Mouse (Mus musculus): ENCODE measurements around the gene Lgals1. TPM values are rescaled to one million over a fixed set of nuclear protein-coding genes. Genes with fewer than 3 reads are reported as not detected.

The Lgals1 gene
- total and polyA plus RNA-seq, 3 experiments: 174 to 425 (median 176) TPM

GRCm38 (mm10) chr15:78881828-78882227 lies 44.7 kb upstream of the Lgals1 start:
- Histone ChIP-seq H3K9ac (ENCODE audit: low read depth, low read length) (no peak overlapping the region), H3K79me2 (replicated peaks; ENCODE audit: control insufficient read depth, insufficient read depth, low read length) (no peaks in the 10 kb centered on the region), H3K4me3 (no peak overlapping the region), H3K36me3 (ENCODE audit: control insufficient read depth, insufficient read depth, low read length) (no peaks in the 10 kb centered on the region), H3K27me3 (ENCODE audit: control insufficient read depth, insufficient read depth, low read length) (no peaks in the 10 kb centered on the region), H3K27ac (no peak overlapping the region), H3K4me1 (ENCODE audit: control insufficient read depth, insufficient read depth, low read length) (peaks cover 2% of the 10 kb centered on the region; the same call in 1 of the 2 replicates)
- WGBS: 89% methylated on average over 3 of the region's 3 CpGs
- DNase-seq: no peak
- TF ChIP-seq EP300 (IDR thresholded peaks at IDR 0.05; ENCODE audit: insufficient read depth, low read depth, low read length): no peak
- no peak for TF ChIP-seq POLR2A (IDR thresholded peaks at IDR 0.05; ENCODE audit: insufficient read depth, low read depth, low read length)
- no peak for TF ChIP-seq CTCF (IDR thresholded peaks at IDR 0.05)
- intact Hi-C loops (cut with DNase I): no loop called here

- H3K9ac ChIP-seq (ENCODE audit: low read depth, low read length): no peak overlapping the region
- no peaks in the 10 kb centered on the region for H3K79me2 ChIP-seq (replicated peaks; ENCODE audit: control insufficient read depth, insufficient read depth, low read length)
- no peak for TF ChIP-seq EP300 (IDR thresholded peaks at IDR 0.05; ENCODE audit: insufficient read depth, low read depth, low read length)
- TF ChIP-seq POLR2A (IDR thresholded peaks at IDR 0.05; ENCODE audit: insufficient read depth, low read depth, low read length): no peak
- WGBS: 48% methylated on average over 13 of the region's 13 CpGs
- H3K4me3 ChIP-seq: no peak overlapping the region
- DNase-seq: no peak
- H3K27me3 ChIP-seq (ENCODE audit: control insufficient read depth, insufficient read depth, low read length): no peaks in the 10 kb centered on the region
- no peaks in the 10 kb centered on the region for H3K4me1 ChIP-seq (ENCODE audit: control insufficient read depth, insufficient read depth, low read length)
- H3K27ac ChIP-seq: no peak overlapping the region
- no peaks in the 10 kb centered on the region for H3K36me3 ChIP-seq (ENCODE audit: control insufficient read depth, insufficient read depth, low read length)
- intact Hi-C loops (cut with DNase I): no loop called here
Measured at GRCm38 (mm10) chr15:78889401-78889853, 37.1 kb upstream of the Lgals1 start.

- no peaks in the 10 kb centered on the region for H3K27me3 ChIP-seq (ENCODE audit: control insufficient read depth, insufficient read depth, low read length)
- no peak overlapping the region for H3K4me3 ChIP-seq
- no peaks in the 10 kb centered on the region; the same call in 1 of the 2 replicates for H3K4me1 ChIP-seq (ENCODE audit: control insufficient read depth, insufficient read depth, low read length)
- DNase-seq: no peak
- H3K27ac ChIP-seq: no peak overlapping the region
- TF ChIP-seq POLR2A (IDR thresholded peaks at IDR 0.05; ENCODE audit: insufficient read depth, low read depth, low read length) (no peak), CTCF (IDR thresholded peaks at IDR 0.05) (no peak), EP300 (IDR thresholded peaks at IDR 0.05; ENCODE audit: insufficient read depth, low read depth, low read length) (no peak)
- intact Hi-C loops (cut with DNase I): loop anchor here (5.0 kb wide), 1 partner anchor 640 kb away; no protein-coding TSS in a partner anchor
- H3K9ac ChIP-seq (ENCODE audit: low read depth, low read length): no peak overlapping the region
- H3K79me2 ChIP-seq (replicated peaks; ENCODE audit: control insufficient read depth, insufficient read depth, low read length): no peaks in the 10 kb centered on the region
- WGBS: 70% methylated on average over 7 of the region's 7 CpGs
- no peaks in the 10 kb centered on the region for H3K36me3 ChIP-seq (ENCODE audit: control insufficient read depth, insufficient read depth, low read length)
Measured at GRCm38 (mm10) chr15:78892440-78892839, 34.1 kb upstream of the Lgals1 start.

GRCm38 (mm10) chr15:78894726-78895125 lies 31.8 kb upstream of the Lgals1 start:
- intact Hi-C loops (cut with DNase I): loop anchor here (5.0 kb wide), 1 partner anchor 638 kb away; no protein-coding TSS in a partner anchor
- Histone ChIP-seq H3K27ac (no peak overlapping the region), H3K27me3 (ENCODE audit: control insufficient read depth, insufficient read depth, low read length) (no peaks in the 10 kb centered on the region), H3K79me2 (replicated peaks; ENCODE audit: control insufficient read depth, insufficient read depth, low read length) (no peaks in the 10 kb centered on the region), H3K4me1 (ENCODE audit: control insufficient read depth, insufficient read depth, low read length) (no peaks in the 10 kb centered on the region; the same call in 1 of the 2 replicates), H3K4me3 (no peak overlapping the region), H3K9ac (ENCODE audit: low read depth, low read length) (no peak overlapping the region), H3K36me3 (ENCODE audit: control insufficient read depth, insufficient read depth, low read length) (no peaks in the 10 kb centered on the region)
- WGBS: 68% methylated on average over 13 of the region's 13 CpGs
- TF ChIP-seq POLR2A (IDR thresholded peaks at IDR 0.05; ENCODE audit: insufficient read depth, low read depth, low read length) (no peak), CTCF (IDR thresholded peaks at IDR 0.05) (no peak), EP300 (IDR thresholded peaks at IDR 0.05; ENCODE audit: insufficient read depth, low read depth, low read length) (no peak)
- no peak for DNase-seq

- no peaks in the 10 kb centered on the region for H3K27me3 ChIP-seq (ENCODE audit: control insufficient read depth, insufficient read depth, low read length)
- intact Hi-C loops (cut with DNase I): no loop called here
- TF ChIP-seq CTCF (IDR thresholded peaks at IDR 0.05): no peak
- no peak overlapping the region for H3K4me3 ChIP-seq
- no peaks in the 10 kb centered on the region for H3K79me2 ChIP-seq (replicated peaks; ENCODE audit: control insufficient read depth, insufficient read depth, low read length)
- 60% methylated on average over 2 of the region's 2 CpGs for WGBS
- no peak overlapping the region for H3K9ac ChIP-seq (ENCODE audit: low read depth, low read length)
- H3K36me3 ChIP-seq (ENCODE audit: control insufficient read depth, insufficient read depth, low read length): no peaks in the 10 kb centered on the region
- H3K4me1 ChIP-seq (ENCODE audit: control insufficient read depth, insufficient read depth, low read length): peaks cover under 1% of the 10 kb centered on the region; the same call in 1 of the 2 replicates
- no peak overlapping the region for H3K27ac ChIP-seq
- no peak for DNase-seq
Measured at GRCm38 (mm10) chr15:78895741-78896140, 30.8 kb upstream of the Lgals1 start.

DNA sequence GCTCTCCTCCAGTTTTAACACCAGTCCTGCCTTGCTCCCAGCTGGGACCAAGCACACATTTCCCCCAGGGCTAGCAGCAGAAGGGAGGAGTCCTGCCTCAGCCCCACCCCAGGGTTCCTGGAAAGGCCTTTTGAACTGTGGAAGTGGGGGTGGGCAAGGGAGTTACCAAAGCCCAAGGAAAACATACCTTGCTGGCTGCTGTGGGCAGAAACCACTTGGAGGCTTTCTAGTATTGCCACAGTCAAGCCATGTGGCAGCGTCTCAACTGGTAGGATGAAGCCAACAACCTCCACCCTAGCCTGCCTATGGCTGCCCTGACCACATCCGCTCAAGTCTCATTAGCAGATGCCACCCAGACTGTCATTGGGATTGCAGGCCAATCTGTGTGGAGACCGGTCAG lies 30.4 kb upstream of the Lgals1 start:
- Histone ChIP-seq H3K36me3 (ENCODE audit: control insufficient read depth, insufficient read depth, low read length) (no peaks in the 10 kb centered on the region), H3K27ac (no peak overlapping the region), H3K79me2 (replicated peaks; ENCODE audit: control insufficient read depth, insufficient read depth, low read length) (no peaks in the 10 kb centered on the region), H3K27me3 (ENCODE audit: control insufficient read depth, insufficient read depth, low read length) (no peaks in the 10 kb centered on the region), H3K4me1 (ENCODE audit: control insufficient read depth, insufficient read depth, low read length) (peaks cover 2% of the 10 kb centered on the region), H3K4me3 (no peak overlapping the region), H3K9ac (ENCODE audit: low read depth, low read length) (no peak overlapping the region)
- TF ChIP-seq CTCF (IDR thresholded peaks at IDR 0.05): no peak
- TF ChIP-seq EP300 (IDR thresholded peaks at IDR 0.05; ENCODE audit: insufficient read depth, low read depth, low read length): no peak
- no peak for TF ChIP-seq POLR2A (IDR thresholded peaks at IDR 0.05; ENCODE audit: insufficient read depth, low read depth, low read length)
- WGBS: 87% methylated on average over 3 of the region's 3 CpGs
- intact Hi-C loops (cut with DNase I): no loop called here
- DNase-seq: no peak

All from heart, adult 2 months (tissue).